Mouse (Mus musculus): ENCODE results near the gene Tnni3k.

GRCm38 (mm10) chr3:155055231-155055916 is at the start of gene Tnni3k:
- TF ChIP-seq CTCF (IDR thresholded peaks at IDR 0.05; ENCODE audit: control insufficient read depth, insufficient read depth, insufficient replicate concordance, low read depth, low read length) (no peak), POLR2A (IDR thresholded peaks at IDR 0.05; ENCODE audit: control insufficient read depth, low read depth, low read length) (no peak)
